Mouse (Mus musculus) midbrain, postnatal 0 days (tissue): ENCODE data around the gene Pelp1. TPM values are rescaled to one million over a fixed set of nuclear protein-coding genes. Genes with fewer than 3 reads are reported as not detected.

Experiments used
- ATAC-seq: fragments of 200-750 bp; cut with Nextera tagmentation; 2 replicates; pipeline ENCODE4 v1.8.0; 2017; ENCODE audit warnings: moderate number of reproducible peaks, mild to moderate bottlenecking, moderate TSS enrichment, moderate library complexity; ENCODE audit not compliant: low FRiP score
- DNase-seq: peaks from one replicate; pipeline ENCODE4 v3.0.0-alpha.2; 2015; ENCODE audit warnings: low spot score
- H3K27ac ChIP-seq: fragments of 300-500 bp; sonication (generic); 2 replicates; pipeline ENCODE4 v1.5.1; 2014; ENCODE audit warnings: low read depth, mild to moderate bottlenecking, low read length, mixed read lengths
- H3K27me3 ChIP-seq: fragments of 300-500 bp; sonication (generic); 2 replicates; pipeline ENCODE4 v1.6.1; 2014; ENCODE audit warnings: low read length, control low read depth, mixed read lengths; ENCODE audit not compliant: insufficient read depth
- H3K36me3 ChIP-seq: fragments of 300-500 bp; sonication (generic); 2 replicates; pipeline ENCODE4 v1.6.1; 2014; ENCODE audit warnings: low read length, control low read depth, mixed read lengths; ENCODE audit not compliant: insufficient read depth
- H3K4me1 ChIP-seq: fragments of 300-500 bp; sonication (generic); 2 replicates; pipeline ENCODE4 v1.6.1; 2014; ENCODE audit warnings: mild to moderate bottlenecking, control low read depth, antibody characterized with exemption, low read length, mixed read lengths; ENCODE audit not compliant: insufficient read depth
- H3K4me2 ChIP-seq: fragments of 300-500 bp; sonication (generic); 2 replicates; pipeline ENCODE4 v1.6.1; 2014; ENCODE audit warnings: low read depth, mild to moderate bottlenecking, low read length, mixed read lengths; ENCODE audit not compliant: poor library complexity, severe bottlenecking
- H3K4me3 ChIP-seq: fragments of 300-500 bp; sonication (generic); 2 replicates; pipeline ENCODE4 v1.5.1; 2014; ENCODE audit warnings: low read depth, mild to moderate bottlenecking, low read length, moderate library complexity
- H3K9ac ChIP-seq: fragments of 300-500 bp; sonication (generic); replicated peaks from 2 replicates; pipeline ENCODE4 v1.6.1; 2014; ENCODE audit warnings: mild to moderate bottlenecking, low read length, moderate library complexity, mixed read lengths; ENCODE audit not compliant: poor library complexity, severe bottlenecking
- H3K9me3 ChIP-seq: fragments of 300-500 bp; sonication (generic); 2 replicates; pipeline ENCODE4 v1.6.1; 2016; ENCODE audit warnings: low read length, control low read depth
- CTCF ChIP-seq: IDR thresholded peaks from 2 replicates; pipeline ENCODE4 v1.5.1; 2016; ENCODE audit warnings: antibody characterized with exemption, mild to moderate bottlenecking
- WGBS: fragments of 180-500 bp; shearing (Covaris S2); extraction: QIAGEN DNeasy Blood & Tissue Kit; methylation state at CpG from one replicate; pipeline ENCODE4 v1.1.7; 2014; 5-methylcytosine and 5-hydroxymethylcytosine counted together
- microRNA-seq: library from miRNA; unstranded; fragments of <30 nt; microRNA quantifications from one replicate; pipeline ENCODE4, GENCODE M21; 2016; ENCODE audit warnings: borderline number of aligned reads
- polyA plus RNA-seq: library from polyadenylated mRNA; unstranded; fragments of >200 nt; fragmentation: Nextera tagmentation; extraction: Ambion mirVana; gene quantifications from 2 replicates; pipeline ENCODE4 v1.2.1, GENCODE M21; 2015
- total RNA-seq: library from RNA; depleted of rRNA; stranded (reverse); fragments of >200 nt; gene quantifications from 2 replicates; pipeline ENCODE4 v1.2.3, GENCODE M21; 2014; rRNA removed

The Pelp1 gene
- total and polyA plus RNA-seq, 2 experiments from 2014 or later = 28.0 to 35.6 TPM

GRCm38 (mm10) chr11:70351868-70352267 is 58.0 kb downstream of the Pelp1 start, which contains the start of gene Alox15:
TSS of gene Alox15 (minus strand) at chr11:70352031.
- TF ChIP-seq CTCF = no peak
- DNase-seq (no peak), ATAC-seq (no peak)
- Histone ChIP-seq H3K27ac (no peak within 1 kb of the TSS), H3K4me2 (peak within 1 kb of the TSS; percentile 59), H3K9ac (no peak within 1 kb of the TSS), H3K4me3 (peak within 1 kb of the TSS; percentile 18), H3K27me3 (peaks cover 21% of the 10 kb centered on the region), H3K9me3 (no peaks in the 10 kb centered on the region), H3K36me3 (no peaks in the 10 kb centered on the region), H3K4me1 (0 out of 2 replicates have a peak, but pooled peaks cover 6% of the 10 kb centered on the region)
- 1% methylated on average over 19 of the region's 19 CpGs for WGBS

- Histone ChIP-seq H3K9me3 (no peaks in the 10 kb centered on the region), H3K27me3 (peaks cover 21% of the 10 kb centered on the region), H3K36me3 (no peaks in the 10 kb centered on the region), H3K4me1 (0 out of 2 replicates have a peak, but pooled peaks cover 6% of the 10 kb centered on the region), H3K9ac (no peak overlapping the region), H3K27ac (no peak overlapping the region), H3K4me2 (no peak overlapping the region), H3K4me3 (no peak overlapping the region)
- DNase-seq (no peak), ATAC-seq (no peak)
- 89% methylated on average over 9 of the region's 9 CpGs for WGBS
- TF ChIP-seq CTCF = no peak
These were observed 61.2 kb downstream of the Pelp1 start for GRCm38 (mm10) chr11:70348630-70349029.

- 84% methylated on average over 10 of the region's 10 CpGs for WGBS
- DNase-seq = no peak
- peaks cover 19% of the 10 kb centered on the region for H3K27me3 ChIP-seq
These were observed 62.0 kb downstream of the Pelp1 start for GRCm38 (mm10) chr11:70347861-70348260.

GRCm38 (mm10) chr11:70345546-70345945 is 64.3 kb downstream of the Pelp1 start:
- Histone ChIP-seq H3K4me2 (no peak overlapping the region), H3K36me3 (no peaks in the 10 kb centered on the region), H3K4me1 (no peaks in the 10 kb centered on the region), H3K27me3 (peaks cover 7% of the 10 kb centered on the region), H3K9me3 (no peaks in the 10 kb centered on the region), H3K9ac (no peak overlapping the region), H3K4me3 (no peak overlapping the region), H3K27ac (no peak overlapping the region)
- WGBS = 92% methylated on average over 8 of the region's 8 CpGs
- DNase-seq = no peak
- TF ChIP-seq CTCF = no peak
- ATAC-seq = no peak

More at GRCm38 (mm10) chr11:70347861-70348260, 62.0 kb downstream of the Pelp1 start:
- Histone ChIP-seq H3K9ac (no peak overlapping the region), H3K36me3 (no peaks in the 10 kb centered on the region), H3K27ac (no peak overlapping the region), H3K4me3 (no peak overlapping the region), H3K9me3 (no peaks in the 10 kb centered on the region), H3K4me2 (no peak overlapping the region), H3K4me1 (0 out of 2 replicates have a peak, but pooled peaks cover 6% of the 10 kb centered on the region)
- TF ChIP-seq CTCF = no peak
- ATAC-seq = no peak

- ATAC-seq (no peak), DNase-seq (no peak)
- Histone ChIP-seq H3K9ac (no peak overlapping the region), H3K9me3 (no peaks in the 10 kb centered on the region), H3K36me3 (no peaks in the 10 kb centered on the region), H3K27me3 (peaks cover 2% of the 10 kb centered on the region; the same call in 1 of the 2 replicates), H3K27ac (no peak overlapping the region), H3K4me1 (no peaks in the 10 kb centered on the region), H3K4me3 (no peak overlapping the region), H3K4me2 (no peak overlapping the region)
- no peak for TF ChIP-seq CTCF
- 86% methylated on average over 10 of the region's 10 CpGs for WGBS
These were observed 64.8 kb downstream of the Pelp1 start for GRCm38 (mm10) chr11:70345061-70345460.

Small RNAs within 50 kb of the gene (microRNA-seq; reads per million reads assigned to microRNA genes)
- not detected for gene Mir7115

Other genes with a start within 250 kb of the Pelp1 start
- gene Slc16a11, start 197.3 kb downstream of the Pelp1 start, total RNA-seq = 22.2 and 28.2 TPM in 2 replicates
- gene Slc16a11, start 197.3 kb downstream of the Pelp1 start, polyA plus RNA-seq = 15.2 and 18.0 TPM in 2 replicates
- 9.9 and 26.1 TPM in 2 replicates for gene Slc16a13, start 189.0 kb downstream of the Pelp1 start, total RNA-seq
- 9.9 and 10.1 TPM in 2 replicates for gene Slc16a13, start 189.0 kb downstream of the Pelp1 start, polyA plus RNA-seq
- 3.8 and 6.8 TPM in 2 replicates for gene Bcl6b, start 180.2 kb downstream of the Pelp1 start, total RNA-seq
- gene Bcl6b, start 180.2 kb downstream of the Pelp1 start, polyA plus RNA-seq = 2.4 and 2.7 TPM in 2 replicates
- gene 0610010K14Rik, start 172.1 kb downstream of the Pelp1 start, total RNA-seq = 43.0 and 76.9 TPM in 2 replicates
- 138 and 154 TPM in 2 replicates for gene 0610010K14Rik, start 172.1 kb downstream of the Pelp1 start, polyA plus RNA-seq
- gene Gm21988, start 170.2 kb downstream of the Pelp1 start, total RNA-seq = 3.4 and 5.5 TPM in 2 replicates
- gene Gm21988, start 170.2 kb downstream of the Pelp1 start, polyA plus RNA-seq = 18.6 and 20.1 TPM in 2 replicates
- gene Rnasek, start 170.2 kb downstream of the Pelp1 start, total RNA-seq = 66.1 and 81.2 TPM in 2 replicates
- 588 and 612 TPM in 2 replicates for gene Rnasek, start 170.2 kb downstream of the Pelp1 start, polyA plus RNA-seq
- 0.16 and 0.57 TPM in 2 replicates for gene Alox12, start 154.7 kb downstream of the Pelp1 start, total RNA-seq
- 0.29 and 0.35 TPM in 2 replicates for gene Alox12, start 154.7 kb downstream of the Pelp1 start, polyA plus RNA-seq
- gene Alox12e, start 87.4 kb downstream of the Pelp1 start, total RNA-seq = 0.05 TPM in 1 of 2 replicates, not detected in the other
- gene Alox12e, start 87.4 kb downstream of the Pelp1 start, polyA plus RNA-seq = 0.16 and 0.31 TPM in 2 replicates
- not detected in 2 replicates for gene Alox15, start 58.0 kb downstream of the Pelp1 start, total RNA-seq
- gene Alox15, start 58.0 kb downstream of the Pelp1 start, polyA plus RNA-seq = 0.16 and 0.28 TPM in 2 replicates
- 99.9 and 119 TPM in 2 replicates for gene Arrb2, start 22.6 kb upstream of the Pelp1 start, total RNA-seq
- gene Arrb2, start 22.6 kb upstream of the Pelp1 start, polyA plus RNA-seq = 55.0 and 55.6 TPM in 2 replicates
- gene Med11, start 41.9 kb upstream of the Pelp1 start, total RNA-seq = 23.7 and 30.1 TPM in 2 replicates
- gene Med11, start 41.9 kb upstream of the Pelp1 start, polyA plus RNA-seq = 28.2 and 36.8 TPM in 2 replicates
- 0.44 and 0.71 TPM in 2 replicates for gene Zmynd15, start 49.4 kb upstream of the Pelp1 start, total RNA-seq
- 0.47 and 0.70 TPM in 2 replicates for gene Zmynd15, start 49.4 kb upstream of the Pelp1 start, polyA plus RNA-seq
- gene Cxcl16, start 50.0 kb upstream of the Pelp1 start, total RNA-seq = 1.2 and 1.9 TPM in 2 replicates
- 3.1 and 3.2 TPM in 2 replicates for gene Cxcl16, start 50.0 kb upstream of the Pelp1 start, polyA plus RNA-seq
- gene Tm4sf5, start 95.2 kb upstream of the Pelp1 start, total RNA-seq = 7.4 and 12.1 TPM in 2 replicates
- 18.8 and 19.8 TPM in 2 replicates for gene Tm4sf5, start 95.2 kb upstream of the Pelp1 start, polyA plus RNA-seq
- gene Vmo1, start 104.6 kb upstream of the Pelp1 start, total RNA-seq = not detected in 2 replicates
- gene Vmo1, start 104.6 kb upstream of the Pelp1 start, polyA plus RNA-seq = 0.53 and 0.65 TPM in 2 replicates
- gene Gltpd2, start 109.2 kb upstream of the Pelp1 start, total RNA-seq = not detected in 2 replicates
- 0.21 and 0.25 TPM in 2 replicates for gene Gltpd2, start 109.2 kb upstream of the Pelp1 start, polyA plus RNA-seq
- 455 and 493 TPM in 2 replicates for gene Psmb6, start 115.3 kb upstream of the Pelp1 start, total RNA-seq
- gene Psmb6, start 115.3 kb upstream of the Pelp1 start, polyA plus RNA-seq = 818 and 874 TPM in 2 replicates
- gene Gm40193, start 122.9 kb upstream of the Pelp1 start, total RNA-seq = not detected in 2 replicates
- not detected in 2 replicates for gene Gm40193, start 122.9 kb upstream of the Pelp1 start, polyA plus RNA-seq
- 46.8 and 71.5 TPM in 2 replicates for gene Pld2, start 130.0 kb upstream of the Pelp1 start, total RNA-seq
- 18.0 and 19.4 TPM in 2 replicates for gene Pld2, start 130.0 kb upstream of the Pelp1 start, polyA plus RNA-seq
- gene Mink1, start 152.8 kb upstream of the Pelp1 start, total RNA-seq = 80.9 and 82.1 TPM in 2 replicates
- 15.6 and 17.1 TPM in 2 replicates for gene Mink1, start 152.8 kb upstream of the Pelp1 start, polyA plus RNA-seq
- gene 4930544D05Rik, start 205.8 kb upstream of the Pelp1 start, total RNA-seq = not detected in 2 replicates
- not detected in 2 replicates for gene 4930544D05Rik, start 205.8 kb upstream of the Pelp1 start, polyA plus RNA-seq
- not detected in 2 replicates for gene Chrne, start 209.2 kb upstream of the Pelp1 start, total RNA-seq
- gene Chrne, start 209.2 kb upstream of the Pelp1 start, polyA plus RNA-seq = 0.78 and 1.1 TPM in 2 replicates
- not detected in 2 replicates for gene Gp1ba, start 229.1 kb upstream of the Pelp1 start, total RNA-seq
- gene Gp1ba, start 229.1 kb upstream of the Pelp1 start, polyA plus RNA-seq = 0.16 and 0.29 TPM in 2 replicates
- gene Rnf167, start 237.2 kb upstream of the Pelp1 start, total RNA-seq = 69.1 and 74.4 TPM in 2 replicates
- 95.8 and 97.2 TPM in 2 replicates for gene Rnf167, start 237.2 kb upstream of the Pelp1 start, polyA plus RNA-seq
- gene Slc25a11, start 237.4 kb upstream of the Pelp1 start, total RNA-seq = 140 and 159 TPM in 2 replicates
- gene Slc25a11, start 237.4 kb upstream of the Pelp1 start, polyA plus RNA-seq = 160 and 176 TPM in 2 replicates
- gene Pfn1, start 244.6 kb upstream of the Pelp1 start, total RNA-seq = 438 and 486 TPM in 2 replicates
- gene Pfn1, start 244.6 kb upstream of the Pelp1 start, polyA plus RNA-seq = 600 and 608 TPM in 2 replicates
- gene Eno3, start 247.2 kb upstream of the Pelp1 start, total RNA-seq = 7.2 and 9.9 TPM in 2 replicates
- gene Eno3, start 247.2 kb upstream of the Pelp1 start, polyA plus RNA-seq = 5.8 and 7.6 TPM in 2 replicates